Mouse (Mus musculus) CH12.LX (cell line): ENCODE data around the gene 4931406P16Rik.

Experiments used
- EP300 ChIP-seq: IDR thresholded peaks from 2 replicates; pipeline ENCODE4 v1.6.1; 2011; ENCODE audit warnings: low read length, improper control_type of control experiment
- ETS1 ChIP-seq: conservative IDR thresholded peaks from 2 replicates; pipeline ENCODE4 v1.6.1; 2012; ENCODE audit warnings: low read depth, mild to moderate bottlenecking, inconsistent platforms, low read length, improper control_type of control experiment, moderate library complexity
- UBTF ChIP-seq: IDR thresholded peaks from 2 replicates; pipeline ENCODE4 v1.6.1; 2012; ENCODE audit warnings: low read depth, mild to moderate bottlenecking, inconsistent platforms, low read length, improper control_type of control experiment, moderate library complexity

DNA sequence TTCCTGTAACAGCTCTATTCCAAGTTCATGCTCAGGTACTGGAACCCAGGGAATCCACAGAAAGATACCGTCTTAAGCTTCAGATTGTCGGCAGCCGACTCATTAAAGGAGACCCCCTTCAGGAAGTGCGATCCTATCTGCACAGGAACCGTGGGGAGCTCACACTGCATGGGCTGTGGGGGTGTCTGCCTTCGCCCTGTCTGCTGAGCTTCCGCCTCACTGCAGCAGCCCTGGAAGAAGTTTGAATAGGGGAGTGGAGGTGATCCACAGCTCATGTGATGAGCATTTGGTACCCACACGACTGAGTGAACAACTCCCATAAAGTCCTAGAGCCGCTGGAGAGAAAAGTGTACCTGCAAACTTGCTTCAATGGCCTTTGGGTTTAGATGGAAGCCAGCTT is 56.1 kb downstream of the 4931406P16Rik start:
- no peak for TF ChIP-seq UBTF
- TF ChIP-seq ETS1: no peak
- no peak for TF ChIP-seq EP300
